Mouse (Mus musculus) heart, postnatal 0 days (tissue): ENCODE results near the gene Thpo. TPM values are rescaled to one million over a fixed set of nuclear protein-coding genes. Genes with fewer than 3 reads are reported as not detected.

ENCODE experiments used
- ATAC-seq: fragments of 200-750 bp; cut with Nextera tagmentation; 2 replicates; pipeline ENCODE4 v1.8.0; 2017; ENCODE audit warnings: low read depth, moderate number of reproducible peaks, moderate library complexity; ENCODE audit not compliant: insufficient read depth
- DNase-seq: peaks from one replicate; pipeline ENCODE4 v3.0.0-alpha.2; 2016; ENCODE audit warnings: low spot score
- H3K27ac ChIP-seq: fragments of 300-500 bp; sonication (generic); 2 replicates; pipeline ENCODE4 v1.5.1; 2014; ENCODE audit warnings: low read depth, mild to moderate bottlenecking
- H3K27me3 ChIP-seq: fragments of 300-500 bp; sonication (generic); 2 replicates; pipeline ENCODE4 v1.6.1; 2014; ENCODE audit warnings: low read length, mixed read lengths; ENCODE audit not compliant: control insufficient read depth, insufficient read depth
- H3K36me3 ChIP-seq: fragments of 300-500 bp; sonication (generic); replicated peaks from 2 replicates; pipeline ENCODE4 v1.6.1; 2014; ENCODE audit warnings: low read length, mixed read lengths; ENCODE audit not compliant: control insufficient read depth, insufficient read depth
- H3K4me1 ChIP-seq: fragments of 300-500 bp; sonication (generic); 2 replicates; pipeline ENCODE4 v1.6.1; 2014; ENCODE audit warnings: antibody characterized with exemption; ENCODE audit not compliant: control insufficient read depth, insufficient read depth
- H3K4me2 ChIP-seq: fragments of 300-500 bp; sonication (generic); 2 replicates; pipeline ENCODE4 v1.6.1; 2014; ENCODE audit warnings: low read depth, mild to moderate bottlenecking, low read length, moderate library complexity
- H3K4me3 ChIP-seq: fragments of 300-500 bp; sonication (generic); 2 replicates; pipeline ENCODE4 v1.5.1; 2014; ENCODE audit warnings: low read depth, low read length
- H3K9ac ChIP-seq: fragments of 300-500 bp; sonication (generic); replicated peaks from 2 replicates; pipeline ENCODE4 v1.6.1; 2014; ENCODE audit warnings: low read depth, low read length, mixed read lengths
- H3K9me3 ChIP-seq: fragments of 300-500 bp; sonication (generic); replicated peaks from 2 replicates; pipeline ENCODE4 v1.6.1; 2016; ENCODE audit warnings: low read length; ENCODE audit not compliant: control insufficient read depth
- CTCF ChIP-seq: IDR thresholded peaks from 2 replicates; pipeline ENCODE4 v1.5.1; 2016; ENCODE audit warnings: antibody characterized with exemption, control low read depth, low read depth
- EP300 ChIP-seq: IDR thresholded peaks from 2 replicates; pipeline ENCODE4 v1.6.1; 2016; ENCODE audit warnings: antibody characterized with exemption, low read depth
- WGBS: fragments of 180-500 bp; shearing (Covaris S2); extraction: QIAGEN DNeasy Blood & Tissue Kit; methylation state at CpG from one replicate; pipeline ENCODE4 v1.1.7; 2014; 5-methylcytosine and 5-hydroxymethylcytosine counted together
- polyA plus RNA-seq: library from polyadenylated mRNA; unstranded; fragments of >200 nt; fragmentation: Nextera tagmentation; extraction: Ambion mirVana; gene quantifications from 2 replicates; pipeline ENCODE4 v1.2.1, GENCODE M21; 2015
- total RNA-seq: library from RNA; depleted of rRNA; stranded (reverse); fragments of >200 nt; gene quantifications from 2 replicates; pipeline ENCODE4 v1.2.3, GENCODE M21; 2014; ENCODE audit warnings: low replicate concordance; rRNA removed

Thpo gene
- total and polyA plus RNA-seq, 2 experiments from 2014 or later: 0.12 to 0.46 TPM

GRCm38 (mm10) chr16:20691617-20692016, 42.7 kb downstream of the Thpo start:
- Histone ChIP-seq H3K4me3 (no peak overlapping the region), H3K9ac (no peak overlapping the region), H3K27ac (no peak overlapping the region), H3K4me1 (peaks cover 18% of the 10 kb centered on the region), H3K4me2 (no peak overlapping the region), H3K9me3 (no peaks in the 10 kb centered on the region), H3K36me3 (peaks cover 52% of the 10 kb centered on the region), H3K27me3 (no peaks in the 10 kb centered on the region)
- 78% methylated on average over 1 of the region's 1 CpGs for WGBS
- no peak for ATAC-seq
- TF ChIP-seq CTCF: no peak
- TF ChIP-seq EP300: no peak
- DNase-seq: no peak

DNA sequence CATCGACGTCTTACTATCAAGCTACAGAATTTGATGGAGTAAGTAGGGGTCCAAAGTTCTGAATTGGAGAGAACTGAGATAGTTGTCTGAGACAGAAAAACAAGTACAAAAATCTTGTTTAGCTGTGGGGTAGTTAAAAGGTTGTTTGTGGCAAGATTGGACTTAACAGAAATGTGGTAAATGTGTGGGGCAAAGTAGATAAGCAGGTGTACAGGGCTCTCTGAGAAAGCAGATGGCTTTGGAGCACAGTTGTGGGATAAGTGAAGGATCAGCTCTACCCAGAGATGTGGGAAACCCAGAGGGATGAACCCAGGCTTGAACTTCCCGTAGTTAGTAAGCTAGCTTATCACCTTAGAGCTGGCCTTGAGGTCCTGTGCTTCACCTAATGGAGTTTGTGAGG, 43.5 kb downstream of the Thpo start:
- ATAC-seq (no peak), DNase-seq (no peak)
- Histone ChIP-seq H3K4me1 (peaks cover 15% of the 10 kb centered on the region), H3K9ac (no peak overlapping the region), H3K4me3 (no peak overlapping the region), H3K9me3 (no peaks in the 10 kb centered on the region), H3K36me3 (peaks cover 61% of the 10 kb centered on the region), H3K4me2 (no peak overlapping the region), H3K27ac (no peak overlapping the region), H3K27me3 (no peaks in the 10 kb centered on the region)
- 74% methylated on average over 3 of the region's 3 CpGs for WGBS
- TF ChIP-seq CTCF (no peak), EP300 (no peak)

DNA sequence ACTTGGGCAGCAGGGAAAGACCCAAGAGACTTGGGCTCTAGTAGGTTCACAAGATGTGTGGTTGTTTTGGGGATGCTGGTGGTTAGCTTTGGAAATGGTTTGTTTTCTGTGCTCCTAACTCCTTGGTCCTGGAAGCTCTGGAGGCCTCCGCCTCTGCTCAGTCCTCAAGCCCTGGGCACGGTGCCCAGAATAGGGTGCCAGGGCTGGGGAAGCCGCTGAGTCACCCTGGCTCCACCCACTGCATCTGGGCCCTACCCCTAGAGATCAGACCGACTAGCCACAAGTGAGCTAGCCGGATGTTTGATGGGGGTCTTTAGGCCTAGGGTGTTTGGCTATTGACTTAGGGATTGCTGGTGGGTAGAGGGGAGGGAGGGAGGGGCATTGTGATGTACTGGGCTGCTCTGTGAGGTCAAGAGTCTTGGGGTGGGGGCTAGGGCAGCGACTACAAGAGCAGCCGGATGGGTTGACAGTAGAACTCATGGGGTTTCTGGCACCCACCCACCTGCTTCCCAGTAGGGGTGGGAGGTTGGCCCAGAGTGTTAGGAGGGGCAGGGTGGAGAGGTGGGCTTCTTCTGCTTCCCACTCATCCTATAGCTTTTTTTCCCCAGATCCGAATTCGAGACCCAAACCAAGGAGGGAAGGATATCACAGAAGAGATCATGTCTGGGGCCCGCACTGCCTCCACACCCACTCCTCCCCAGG, 56.2 kb downstream of the Thpo start:
- Histone ChIP-seq H3K9ac (no peak overlapping the region), H3K27ac (peak overlapping the region; percentile 35; the same call in 1 of the 2 replicates), H3K9me3 (no peaks in the 10 kb centered on the region), H3K27me3 (no peaks in the 10 kb centered on the region), H3K4me3 (no peak overlapping the region), H3K4me1 (peaks cover 26% of the 10 kb centered on the region), H3K36me3 (peaks cover 86% of the 10 kb centered on the region), H3K4me2 (no peak overlapping the region)
- WGBS: 48% methylated on average over 10 of the region's 10 CpGs
- peak; percentile 67 for DNase-seq
- TF ChIP-seq EP300 (no peak), CTCF (no peak)
- ATAC-seq: peak; percentile 78

DNA sequence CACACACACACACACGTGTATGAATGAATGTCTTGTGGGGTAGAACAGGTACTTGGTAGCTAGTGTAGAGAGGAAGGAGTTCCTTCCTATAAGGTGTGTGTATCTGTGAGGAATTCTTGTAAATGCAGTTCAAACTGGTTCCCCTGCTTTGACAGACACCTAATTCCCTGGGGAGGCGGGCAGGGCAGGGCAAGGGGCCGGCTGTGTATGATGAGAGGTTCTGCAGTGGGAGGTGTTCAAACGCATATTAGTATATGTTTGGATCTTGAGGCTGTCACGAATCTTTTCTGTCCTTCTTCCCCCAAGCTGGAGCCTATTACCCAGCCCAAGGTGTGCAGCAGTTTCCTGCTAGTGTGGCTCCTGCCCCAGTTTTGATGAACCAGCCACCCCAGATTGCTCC, 56.9 kb downstream of the Thpo start:
- Histone ChIP-seq H3K27ac (peak overlapping the region; percentile 35; the same call in 1 of the 2 replicates), H3K9me3 (no peaks in the 10 kb centered on the region), H3K4me1 (peaks cover 26% of the 10 kb centered on the region), H3K9ac (no peak overlapping the region), H3K4me2 (no peak overlapping the region), H3K27me3 (no peaks in the 10 kb centered on the region), H3K4me3 (no peak overlapping the region), H3K36me3 (peaks cover 78% of the 10 kb centered on the region)
- DNase-seq: no peak
- TF ChIP-seq CTCF (no peak), EP300 (no peak)
- WGBS: 85% methylated on average over 5 of the region's 5 CpGs
- no peak for ATAC-seq

GRCm38 (mm10) chr16:20676702-20677101, 57.6 kb downstream of the Thpo start:
- TF ChIP-seq EP300 (no peak), CTCF (no peak)
- no peak for ATAC-seq

DNA sequence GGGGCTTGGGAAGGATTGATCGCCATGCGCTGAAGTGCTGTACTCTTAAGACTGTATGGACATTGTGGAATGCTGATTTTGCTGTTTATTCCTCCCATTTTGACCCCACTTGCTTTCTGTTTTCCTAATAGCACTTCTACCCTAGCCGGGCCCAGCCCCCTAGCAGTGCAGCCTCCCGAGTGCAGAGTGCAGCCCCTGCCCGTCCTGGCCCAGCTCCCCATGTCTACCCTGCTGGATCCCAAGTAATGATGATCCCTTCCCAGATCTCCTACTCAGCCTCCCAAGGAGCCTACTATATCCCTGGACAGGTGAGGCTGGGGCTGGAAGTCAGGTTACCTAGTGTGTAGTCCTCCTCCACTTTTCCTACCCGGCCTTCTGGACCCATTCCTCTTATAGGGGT, 59.1 kb downstream of the Thpo start:
- DNase-seq (no peak), ATAC-seq (no peak)
- H3K9ac ChIP-seq: no peak overlapping the region
- 87% methylated on average over 6 of the region's 6 CpGs for WGBS
- H3K9me3 ChIP-seq: no peaks in the 10 kb centered on the region
- peaks cover 26% of the 10 kb centered on the region for H3K4me1 ChIP-seq
- H3K4me2 ChIP-seq: no peak overlapping the region
- peaks cover 57% of the 10 kb centered on the region for H3K36me3 ChIP-seq
- H3K27ac ChIP-seq: no peak overlapping the region
- TF ChIP-seq EP300: no peak
- no peak for TF ChIP-seq CTCF
- no peak overlapping the region for H3K4me3 ChIP-seq
- no peaks in the 10 kb centered on the region for H3K27me3 ChIP-seq

More at GRCm38 (mm10) chr16:20676702-20677101, 57.6 kb downstream of the Thpo start:
- WGBS: 85% methylated on average over 4 of the region's 4 CpGs
- no peak overlapping the region for H3K4me2 ChIP-seq
- no peak for DNase-seq
- H3K4me1 ChIP-seq: peaks cover 26% of the 10 kb centered on the region
- H3K27me3 ChIP-seq: no peaks in the 10 kb centered on the region
- H3K9ac ChIP-seq: no peak overlapping the region
- no peaks in the 10 kb centered on the region for H3K9me3 ChIP-seq
- peaks cover 71% of the 10 kb centered on the region for H3K36me3 ChIP-seq
- no peak overlapping the region for H3K4me3 ChIP-seq
- H3K27ac ChIP-seq: no peak overlapping the region

Other genes starting within 250 kb of the Thpo start
- 67.6 and 86.3 TPM in 2 replicates for gene Eif2b5, start 235.7 kb downstream of the Thpo start, total RNA-seq
- gene Eif2b5, start 235.7 kb downstream of the Thpo start, polyA plus RNA-seq: 60.0 and 60.2 TPM in 2 replicates
- gene Dvl3, start 217.5 kb downstream of the Thpo start, total RNA-seq: 30.1 and 36.9 TPM in 2 replicates
- gene Dvl3, start 217.5 kb downstream of the Thpo start, polyA plus RNA-seq: 10.0 and 11.4 TPM in 2 replicates
- gene Ap2m1, start 199.0 kb downstream of the Thpo start, total RNA-seq: 327 and 429 TPM in 2 replicates
- 363 and 375 TPM in 2 replicates for gene Ap2m1, start 199.0 kb downstream of the Thpo start, polyA plus RNA-seq
- gene Abcf3, start 185.9 kb downstream of the Thpo start, total RNA-seq: 47.1 and 76.5 TPM in 2 replicates
- gene Abcf3, start 185.9 kb downstream of the Thpo start, polyA plus RNA-seq: 42.2 and 44.3 TPM in 2 replicates
- 0.46 TPM in 1 of 2 replicates, not detected in the other for gene Vwa5b2, start 145.0 kb downstream of the Thpo start, total RNA-seq
- 0.04 TPM in 1 of 2 replicates, not detected in the other for gene Vwa5b2, start 145.0 kb downstream of the Thpo start, polyA plus RNA-seq
- gene Eef1akmt4, start 122.9 kb downstream of the Thpo start, total RNA-seq: 9.5 and 18.9 TPM in 2 replicates
- 11.2 and 12.6 TPM in 2 replicates for gene Eef1akmt4, start 122.9 kb downstream of the Thpo start, polyA plus RNA-seq
- gene Gm49333, start 122.9 kb downstream of the Thpo start, total RNA-seq: not detected in 2 replicates
- gene Gm49333, start 122.9 kb downstream of the Thpo start, polyA plus RNA-seq: not detected in 2 replicates
- gene Alg3, start 122.8 kb downstream of the Thpo start, total RNA-seq: 15.3 and 21.6 TPM in 2 replicates
- 20.2 and 20.7 TPM in 2 replicates for gene Alg3, start 122.8 kb downstream of the Thpo start, polyA plus RNA-seq
- gene Camk2n2, start 113.2 kb downstream of the Thpo start, total RNA-seq: 0.31 and 1.5 TPM in 2 replicates
- 0.34 and 0.49 TPM in 2 replicates for gene Camk2n2, start 113.2 kb downstream of the Thpo start, polyA plus RNA-seq
- 0.43 and 1.5 TPM in 2 replicates for gene Ece2, start 104.7 kb downstream of the Thpo start, total RNA-seq
- gene Ece2, start 104.7 kb downstream of the Thpo start, polyA plus RNA-seq: 0.21 and 0.26 TPM in 2 replicates
- 156 and 158 TPM in 2 replicates for gene Psmd2, start 82.9 kb downstream of the Thpo start, total RNA-seq
- 198 and 206 TPM in 2 replicates for gene Psmd2, start 82.9 kb downstream of the Thpo start, polyA plus RNA-seq
- 296 and 335 TPM in 2 replicates for gene Eif4g1, start 66.2 kb downstream of the Thpo start, total RNA-seq
- gene Eif4g1, start 66.2 kb downstream of the Thpo start, polyA plus RNA-seq: 69.5 and 74.6 TPM in 2 replicates
- gene Fam131a, start 41.3 kb downstream of the Thpo start, total RNA-seq: 24.8 and 25.5 TPM in 2 replicates
- 8.7 and 8.8 TPM in 2 replicates for gene Fam131a, start 41.3 kb downstream of the Thpo start, polyA plus RNA-seq
- gene Polr2h, start 16.8 kb downstream of the Thpo start, total RNA-seq: 8.6 and 27.9 TPM in 2 replicates
- gene Polr2h, start 16.8 kb downstream of the Thpo start, polyA plus RNA-seq: 33.7 and 35.7 TPM in 2 replicates
- 4.6 and 16.9 TPM in 2 replicates for gene Clcn2, start 16.8 kb downstream of the Thpo start, total RNA-seq
- 1.4 and 1.9 TPM in 2 replicates for gene Clcn2, start 16.8 kb downstream of the Thpo start, polyA plus RNA-seq
- 9.7 and 13.9 TPM in 2 replicates for gene Chrd, start 1.4 kb downstream of the Thpo start, total RNA-seq
- gene Chrd, start 1.4 kb downstream of the Thpo start, polyA plus RNA-seq: 0.43 and 0.49 TPM in 2 replicates